Mouse (Mus musculus) heart, embryonic 11.5 days (tissue): Measurements from ENCODE around the gene Tal1. TPM values are rescaled to one million over a fixed set of nuclear protein-coding genes. Genes with fewer than 3 reads are reported as not detected.

Experiments
- ATAC-seq: fragments of 200-750 bp; cut with Nextera tagmentation; replicated peaks from 2 replicates; pipeline ENCODE4 v1.8.0; 2017; ENCODE audit warnings: moderate library complexity; ENCODE audit not compliant: insufficient number of reproducible peaks, low FRiP score, low TSS enrichment
- H3K27ac ChIP-seq: fragments of 300-500 bp; sonication (generic); 2 replicates; pipeline ENCODE4 v1.5.1; 2014; ENCODE audit warnings: mild to moderate bottlenecking, low read depth, low read length
- H3K27me3 ChIP-seq: fragments of 300-500 bp; sonication (generic); 2 replicates; pipeline ENCODE4 v1.6.1; 2014; ENCODE audit warnings: mild to moderate bottlenecking, low read length, mixed read lengths; ENCODE audit not compliant: control insufficient read depth, insufficient read depth
- H3K36me3 ChIP-seq: fragments of 300-500 bp; sonication (generic); 2 replicates; pipeline ENCODE4 v1.6.1; 2014; ENCODE audit warnings: mild to moderate bottlenecking, low read length, moderate library complexity, mixed read lengths; ENCODE audit not compliant: control insufficient read depth, insufficient read depth
- H3K4me1 ChIP-seq: fragments of 300-500 bp; sonication (generic); 2 replicates; pipeline ENCODE4 v1.6.1; 2014; ENCODE audit warnings: low read length; ENCODE audit not compliant: control insufficient read depth, insufficient read depth
- H3K4me2 ChIP-seq: fragments of 300-500 bp; sonication (generic); 2 replicates; pipeline ENCODE4 v1.6.1; 2014; ENCODE audit warnings: mild to moderate bottlenecking, moderate library complexity
- H3K4me3 ChIP-seq: fragments of 300-500 bp; sonication (generic); 2 replicates; pipeline ENCODE4 v1.5.1; 2014; ENCODE audit warnings: low read depth, low read length
- H3K9ac ChIP-seq: fragments of 300-500 bp; sonication (generic); 2 replicates; pipeline ENCODE4 v1.6.1; 2014; ENCODE audit warnings: mild to moderate bottlenecking, low read depth, low read length, moderate library complexity
- H3K9me3 ChIP-seq: fragments of 300-500 bp; sonication (generic); replicated peaks from 2 replicates; pipeline ENCODE4 v1.6.1; 2016; ENCODE audit warnings: low read length; ENCODE audit not compliant: control insufficient read depth
- WGBS: fragments of 180-500 bp; shearing (Covaris S2); extraction: QIAGEN DNeasy Blood & Tissue Kit; methylation state at CpG from one replicate; pipeline ENCODE4 v1.1.7; 2014; ENCODE audit not compliant: insufficient replicate concordance; 5-methylcytosine and 5-hydroxymethylcytosine counted together
- polyA plus RNA-seq: library from polyadenylated mRNA; unstranded; fragments of >200 nt; fragmentation: Nextera tagmentation; extraction: Ambion mirVana; gene quantifications from 2 replicates; pipeline ENCODE4 v1.2.1, GENCODE M21; 2014

Tal1 gene
- polyA plus RNA-seq, 1 experiment from 2014 or later, result 14.1 TPM

GRCm38 (mm10) chr4:115091806-115092205 lies 35.6 kb downstream of the Tal1 start:
- no peaks in the 10 kb centered on the region for H3K9me3 ChIP-seq
- 86% methylated on average over 3 of the region's 3 CpGs for WGBS
- no peak overlapping the region for H3K4me3 ChIP-seq
- no peak for ATAC-seq
- H3K27me3 ChIP-seq, result peaks cover 53% of the 10 kb centered on the region
- peak overlapping the region; percentile 29 for H3K4me2 ChIP-seq
- H3K9ac ChIP-seq, result no peak overlapping the region
- H3K4me1 ChIP-seq, result peaks cover 11% of the 10 kb centered on the region
- no peak overlapping the region for H3K27ac ChIP-seq
- H3K36me3 ChIP-seq, result no peaks in the 10 kb centered on the region

GRCm38 (mm10) chr4:115093331-115093864 lies 37.2 kb downstream of the Tal1 start:
- no peak overlapping the region; the same call in 1 of the 2 replicates for H3K4me3 ChIP-seq
- H3K4me1 ChIP-seq, result peaks cover 13% of the 10 kb centered on the region
- H3K4me2 ChIP-seq, result peak overlapping the region; percentile 39; the same call in 1 of the 2 replicates
- no peaks in the 10 kb centered on the region for H3K9me3 ChIP-seq
- no peak overlapping the region; the same call in 1 of the 2 replicates for H3K9ac ChIP-seq
- H3K27ac ChIP-seq, result 0 out of 2 replicates have a peak overlapping the region, but pooled peaks have one; percentile 15
- no peaks in the 10 kb centered on the region for H3K36me3 ChIP-seq
- ATAC-seq, result no peak
- H3K27me3 ChIP-seq, result peaks cover 38% of the 10 kb centered on the region
- WGBS, result 82% methylated on average over 4 of the region's 4 CpGs

- H3K36me3 ChIP-seq, result no peaks in the 10 kb centered on the region
- no peak overlapping the region for H3K9ac ChIP-seq
- 73% methylated on average over 2 of the region's 2 CpGs for WGBS
- ATAC-seq, result no peak
- H3K4me1 ChIP-seq, result peaks cover 9% of the 10 kb centered on the region
- H3K4me2 ChIP-seq, result no peak overlapping the region
- H3K4me3 ChIP-seq, result no peak overlapping the region
- 0 out of 2 replicates have a peak overlapping the region, but pooled peaks have one; percentile 1 for H3K27ac ChIP-seq
- peaks cover 32% of the 10 kb centered on the region for H3K27me3 ChIP-seq
- H3K9me3 ChIP-seq, result no peaks in the 10 kb centered on the region
These were observed 37.8 kb downstream of the Tal1 start for GRCm38 (mm10) chr4:115094056-115094455.

GRCm38 (mm10) chr4:115095671-115096434 lies 39.6 kb downstream of the Tal1 start:
- Histone ChIP-seq H3K4me1 (peaks cover 9% of the 10 kb centered on the region), H3K36me3 (no peaks in the 10 kb centered on the region), H3K4me3 (peak overlapping the region; percentile 43), H3K9ac (peak overlapping the region; percentile 63), H3K27me3 (peaks cover 22% of the 10 kb centered on the region), H3K4me2 (peak overlapping the region; percentile 85), H3K9me3 (no peaks in the 10 kb centered on the region), H3K27ac (peak overlapping the region; percentile 84)
- ATAC-seq, result peak; percentile 92
- WGBS, result under 1% methylated on average over 27 of the region's 31 CpGs

- Histone ChIP-seq H3K9ac (peak overlapping the region; percentile 63; the same call in 1 of the 2 replicates), H3K9me3 (no peaks in the 10 kb centered on the region), H3K27me3 (peaks cover 24% of the 10 kb centered on the region), H3K4me1 (peaks cover 9% of the 10 kb centered on the region), H3K36me3 (no peaks in the 10 kb centered on the region), H3K27ac (peak overlapping the region; percentile 84), H3K4me2 (peak overlapping the region; percentile 85), H3K4me3 (peak overlapping the region; percentile 43)
- ATAC-seq, result no peak
- 13% methylated on average over 11 of the region's 11 CpGs for WGBS
These were observed 40.4 kb downstream of the Tal1 start for GRCm38 (mm10) chr4:115096435-115097145.

- no peak for ATAC-seq
- Histone ChIP-seq H3K4me2 (peak overlapping the region; percentile 85), H3K36me3 (no peaks in the 10 kb centered on the region), H3K27me3 (peaks cover 24% of the 10 kb centered on the region), H3K9me3 (no peaks in the 10 kb centered on the region), H3K27ac (no peak overlapping the region), H3K9ac (peak overlapping the region; percentile 56; the same call in 1 of the 2 replicates), H3K4me3 (0 out of 2 replicates have a peak overlapping the region, but pooled peaks have one; percentile 0), H3K4me1 (peaks cover 9% of the 10 kb centered on the region)
- 1% methylated on average over 6 of the region's 6 CpGs for WGBS
These were observed 40.9 kb downstream of the Tal1 start for GRCm38 (mm10) chr4:115097146-115097496.

GRCm38 (mm10) chr4:115101682-115102081 lies 45.5 kb downstream of the Tal1 start:
- H3K36me3 ChIP-seq, result no peaks in the 10 kb centered on the region
- H3K4me1 ChIP-seq, result peaks cover 4% of the 10 kb centered on the region
- H3K4me2 ChIP-seq, result no peak overlapping the region
- H3K4me3 ChIP-seq, result no peak overlapping the region
- H3K27me3 ChIP-seq, result peaks cover 3% of the 10 kb centered on the region; the same call in 1 of the 2 replicates
- no peak overlapping the region for H3K27ac ChIP-seq
- 33% methylated on average over 6 of the region's 6 CpGs for WGBS
- H3K9ac ChIP-seq, result no peak overlapping the region
- ATAC-seq, result no peak
- no peaks in the 10 kb centered on the region for H3K9me3 ChIP-seq

GRCm38 (mm10) chr4:115103510-115103909 lies 47.3 kb downstream of the Tal1 start:
- H3K9ac ChIP-seq, result no peak overlapping the region
- 51% methylated on average over 4 of the region's 4 CpGs for WGBS
- no peaks in the 10 kb centered on the region for H3K4me1 ChIP-seq
- no peak overlapping the region for H3K4me2 ChIP-seq
- H3K27me3 ChIP-seq, result peaks cover 3% of the 10 kb centered on the region; the same call in 1 of the 2 replicates
- no peaks in the 10 kb centered on the region for H3K9me3 ChIP-seq
- H3K27ac ChIP-seq, result no peak overlapping the region
- ATAC-seq, result no peak
- no peaks in the 10 kb centered on the region for H3K36me3 ChIP-seq
- H3K4me3 ChIP-seq, result no peak overlapping the region
